Mouse (Mus musculus): Measurements from ENCODE around the gene Fxyd1. TPM values are rescaled to one million over a fixed set of nuclear protein-coding genes. Genes with fewer than 3 reads are reported as not detected.

Fxyd1 gene
- total and polyA plus RNA-seq, 3 experiments = 0.22 TPM; not detected in 2

DNA sequence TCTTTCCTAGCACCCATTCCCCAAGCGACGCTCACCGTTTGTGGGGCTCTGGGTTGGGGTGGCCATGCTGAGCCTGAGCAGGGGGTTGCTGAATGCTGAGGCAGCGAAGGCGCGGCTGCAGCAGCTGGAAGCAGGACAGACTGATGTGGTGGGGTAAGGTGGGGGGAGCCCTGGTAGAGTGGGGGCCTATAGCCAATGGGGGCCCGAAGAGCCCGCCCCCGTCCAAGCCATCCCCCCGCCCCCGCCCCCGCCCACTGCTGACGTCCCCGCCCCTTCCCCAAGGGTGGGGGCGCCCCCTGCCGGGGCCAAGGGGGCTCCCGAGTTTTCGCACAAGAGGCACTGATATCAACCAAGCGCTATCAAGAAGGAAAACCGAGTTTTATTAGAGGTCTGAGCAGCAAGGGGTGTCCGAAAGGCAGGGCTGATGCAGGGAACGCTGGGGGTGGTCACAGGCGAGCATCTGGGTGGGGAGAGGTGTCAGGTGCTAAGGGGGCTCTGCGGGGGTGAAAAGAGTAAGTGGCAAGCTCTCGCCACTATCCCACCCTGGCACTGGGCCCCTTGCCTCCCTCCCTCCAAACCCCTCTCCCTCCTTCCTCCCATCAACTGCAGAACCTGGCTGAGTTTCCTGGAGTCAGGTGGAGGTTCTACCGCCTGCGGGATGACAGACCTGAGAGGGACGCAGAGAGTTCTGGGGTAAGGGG, 5.5 kb downstream of the Fxyd1 start, which contains the start of gene Fxyd7:
TSS of gene Fxyd7 (minus strand) at position 147 of the 701 bp plus-strand sequence.
- no peaks in the 10 kb centered on the region for H3K9me3 ChIP-seq (replicated peaks; ENCODE audit: insufficient read depth, low read length)
- H3K4me1 ChIP-seq (ENCODE audit: control insufficient read depth in 1 of 2, insufficient read depth in 2 of 2, low read length in 2 of 2) = no peaks in the 10 kb centered on the region; a peak in 1 of 4 replicates
- H3K79me2 ChIP-seq (ENCODE audit: control insufficient read depth, insufficient read depth, low read length, poor library complexity) = no peaks in the 10 kb centered on the region
- H3K36me3 ChIP-seq (ENCODE audit: control insufficient read depth in 1 of 2, insufficient read depth in 2 of 2, low read length in 2 of 2) = no peaks in the 10 kb centered on the region
- TF ChIP-seq POLR2AphosphoS2 (IDR thresholded peaks at IDR 0.05; ENCODE audit: low read length) (no peak), CTCF (IDR thresholded peaks at IDR 0.05 in 2 of 3, conservative IDR thresholded peaks at IDR 0.05 in 1 of 3; ENCODE audit: control insufficient read depth in 1 of 3, insufficient read depth in 1 of 3, low read depth in 2 of 3, low read length in 3 of 3, poor library complexity in 1 of 3, severe bottlenecking in 1 of 3) (no peak), SMC3 (IDR thresholded peaks at IDR 0.05; ENCODE audit: low read depth, low read length) (no peak), NRF1 (IDR thresholded peaks at IDR 0.05; ENCODE audit: insufficient read depth, low read depth, low read length, poor library complexity, severe bottlenecking) (no peak), TAL1 (IDR thresholded peaks at IDR 0.05; ENCODE audit: low read length) (no peak), NELFE (IDR thresholded peaks at IDR 0.05; ENCODE audit: low read depth, low read length) (no peak), TCF12 (IDR thresholded peaks at IDR 0.05; ENCODE audit: low read depth, low read length) (no peak), E2F4 (IDR thresholded peaks at IDR 0.05; ENCODE audit: borderline replicate concordance, low read depth, low read length) (no peak), RCOR1 (IDR thresholded peaks at IDR 0.05; ENCODE audit: low read depth, low read length) (no peak), MYC (IDR thresholded peaks at IDR 0.05; ENCODE audit: low read depth, low read length) (no peak), BHLHE40 (IDR thresholded peaks at IDR 0.05; ENCODE audit: borderline replicate concordance, low read depth, low read length) (no peak), RAD21 (IDR thresholded peaks at IDR 0.05; ENCODE audit: low read depth, low read length) (no peak), ETS1 (IDR thresholded peaks at IDR 0.05; ENCODE audit: low read depth, low read length) (no peak)
- no peak for DNase-seq (ENCODE audit: low read depth, low spot score)
- H3K27ac ChIP-seq (ENCODE audit: control insufficient read depth, low read depth, low read length) = no peak within 1 kb of the TSS
- no peak within 1 kb of the TSS for H3K9ac ChIP-seq (ENCODE audit: control insufficient read depth, low read depth, low read length, poor library complexity, severe bottlenecking)
- no peak within 1 kb of the TSS for H3K4me3 ChIP-seq (ENCODE audit: control insufficient read depth in 1 of 2, insufficient read depth in 1 of 2, low read depth in 2 of 2, low read length in 2 of 2)
- no peaks in the 10 kb centered on the region; a peak in 1 of 4 replicates for H3K27me3 ChIP-seq (ENCODE audit: control insufficient read depth in 1 of 2, insufficient read depth in 2 of 2, low read length in 2 of 2)

DNA sequence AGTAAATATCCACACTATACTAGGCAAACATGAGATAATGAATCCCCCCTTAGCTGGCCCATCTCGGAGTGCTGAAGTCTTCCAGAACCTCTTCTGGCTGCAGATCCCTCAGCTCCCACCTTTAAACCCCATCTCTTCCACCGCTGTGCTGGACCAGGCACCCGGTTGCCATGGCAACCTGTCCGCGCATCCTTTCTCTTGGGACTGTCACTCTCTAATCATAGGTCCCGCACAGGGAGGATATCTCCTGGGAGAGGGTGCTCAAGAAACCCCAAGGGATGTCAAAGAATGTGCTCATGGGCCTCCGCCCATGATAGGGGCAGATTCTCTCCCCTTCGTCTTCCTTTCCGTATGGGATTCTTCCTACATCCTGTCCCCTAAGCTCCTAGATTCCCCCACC, 6.1 kb downstream of the Fxyd1 start:
- no peak for DNase-seq (ENCODE audit: low read depth, low spot score)
- no peak overlapping the region for H3K9ac ChIP-seq (ENCODE audit: control insufficient read depth, low read depth, low read length, poor library complexity, severe bottlenecking)
- H3K4me3 ChIP-seq (ENCODE audit: control insufficient read depth in 1 of 2, insufficient read depth in 1 of 2, low read depth in 2 of 2, low read length in 2 of 2) = no peak overlapping the region
- H3K9me3 ChIP-seq (replicated peaks; ENCODE audit: insufficient read depth, low read length) = no peaks in the 10 kb centered on the region
- no peaks in the 10 kb centered on the region for H3K79me2 ChIP-seq (ENCODE audit: control insufficient read depth, insufficient read depth, low read length, poor library complexity)
- TF ChIP-seq USF2 (IDR thresholded peaks at IDR 0.05; ENCODE audit: borderline replicate concordance in 1 of 2, insufficient read depth in 1 of 2, low read depth in 1 of 2, low read length in 2 of 2) (no peak), MXI1 (IDR thresholded peaks at IDR 0.05; ENCODE audit: low read depth, low read length) (no peak), HCFC1 (IDR thresholded peaks at IDR 0.05; ENCODE audit: low read depth, low read length) (no peak), TCF12 (IDR thresholded peaks at IDR 0.05; ENCODE audit: low read depth, low read length) (no peak), MYB (IDR thresholded peaks at IDR 0.05; ENCODE audit: low read depth, low read length) (no peak), JUND (IDR thresholded peaks at IDR 0.05; ENCODE audit: low read depth, low read length) (no peak), TAL1 (IDR thresholded peaks at IDR 0.05; ENCODE audit: low read length) (no peak), USF1 (IDR thresholded peaks at IDR 0.05; ENCODE audit: low read depth, low read length) (no peak), RCOR1 (IDR thresholded peaks at IDR 0.05; ENCODE audit: low read depth, low read length) (no peak)
- H3K36me3 ChIP-seq (ENCODE audit: control insufficient read depth in 1 of 2, insufficient read depth in 2 of 2, low read length in 2 of 2) = no peaks in the 10 kb centered on the region
- H3K27ac ChIP-seq (ENCODE audit: control insufficient read depth, low read depth, low read length) = no peak overlapping the region
- no peaks in the 10 kb centered on the region; a peak in 1 of 4 replicates for H3K4me1 ChIP-seq (ENCODE audit: control insufficient read depth in 1 of 2, insufficient read depth in 2 of 2, low read length in 2 of 2)
- no peaks in the 10 kb centered on the region; a peak in 1 of 4 replicates for H3K27me3 ChIP-seq (ENCODE audit: control insufficient read depth in 1 of 2, insufficient read depth in 2 of 2, low read length in 2 of 2)

Data from MEL (cell line).